Mouse (Mus musculus) frontal cortex, postnatal 25 days (tissue): ENCODE measurements around the gene Sema4d.

Experiments used
- DNase-seq, 2 experiments: peaks; one replicate each; pipeline ENCODE4 v3.0.0; 2022; ENCODE audit warnings: low spot score in 2 of 2

The Sema4d gene

GRCm38 (mm10) chr13:51814646-51815045 lies 21.1 kb upstream of the Sema4d start:
- no peak for DNase-seq

GRCm38 (mm10) chr13:51813621-51814615 lies 20.4 kb upstream of the Sema4d start:
- DNase-seq: no peak

- DNase-seq: no peak
Observed at GRCm38 (mm10) chr13:51808141-51808540, 14.6 kb upstream of the Sema4d start.

GRCm38 (mm10) chr13:51806220-51806619 lies 12.7 kb upstream of the Sema4d start:
- DNase-seq: no peak

GRCm38 (mm10) chr13:51805634-51806033 lies 12.1 kb upstream of the Sema4d start:
- no peak for DNase-seq

- no peak for DNase-seq
Observed at GRCm38 (mm10) chr13:51800921-51801320, 7.4 kb upstream of the Sema4d start.

GRCm38 (mm10) chr13:51799735-51800522 lies 6.4 kb upstream of the Sema4d start:
- no peak for DNase-seq

GRCm38 (mm10) chr13:51797899-51798746 lies 4.6 kb upstream of the Sema4d start:
- DNase-seq: no peak

- no peak for DNase-seq
Observed at GRCm38 (mm10) chr13:51793948-51794347, 401 bp upstream of the Sema4d start.

- DNase-seq: no peak
Observed at GRCm38 (mm10) chr13:51792729-51793424, 670 bp downstream of the Sema4d start.

- DNase-seq: no peak
Observed at GRCm38 (mm10) chr13:51792135-51792573, 1.4 kb downstream of the Sema4d start.

- no peak for DNase-seq
Observed at GRCm38 (mm10) chr13:51791604-51792003, 1.9 kb downstream of the Sema4d start.

- no peak for DNase-seq
Observed at GRCm38 (mm10) chr13:51790793-51791192, 2.8 kb downstream of the Sema4d start.

GRCm38 (mm10) chr13:51787858-51788257 lies 5.7 kb downstream of the Sema4d start:
- no peak for DNase-seq

GRCm38 (mm10) chr13:51786616-51787015 lies 6.9 kb downstream of the Sema4d start:
- DNase-seq: no peak

- DNase-seq: no peak
Observed at GRCm38 (mm10) chr13:51784476-51784875, 9.1 kb downstream of the Sema4d start.

GRCm38 (mm10) chr13:51783857-51784256 lies 9.7 kb downstream of the Sema4d start:
- DNase-seq: peak in 1 of 2 experiments; percentile 40

GRCm38 (mm10) chr13:51780509-51781155 lies 12.9 kb downstream of the Sema4d start:
- DNase-seq: no peak

- DNase-seq: no peak
Observed at GRCm38 (mm10) chr13:51778983-51779962, 14.3 kb downstream of the Sema4d start.
